Mouse (Mus musculus): ENCODE results near the gene E130114P18Rik.

DNA sequence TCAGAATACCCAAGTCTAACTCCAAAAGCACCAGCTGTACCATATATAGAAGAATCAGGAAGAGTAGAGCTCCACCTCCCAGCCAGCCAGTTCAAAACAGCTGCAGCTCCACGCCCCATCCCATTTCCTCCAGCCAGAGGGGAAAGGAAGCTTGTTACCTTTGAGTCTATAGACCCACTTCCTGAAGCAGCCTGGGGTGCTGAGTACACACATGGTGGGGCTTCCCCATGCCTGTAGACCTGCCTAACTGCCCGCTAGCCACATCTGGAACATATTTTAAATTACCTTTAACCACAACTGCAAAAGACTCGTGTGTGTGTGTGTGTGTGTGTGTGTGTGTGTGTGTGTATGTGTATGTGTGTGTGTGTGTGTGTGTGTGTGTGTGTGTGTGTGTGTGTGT, 120.3 kb downstream of the E130114P18Rik start:
- no peak for TF ChIP-seq CTCF (IDR thresholded peaks at IDR 0.05; ENCODE audit: borderline replicate concordance, extremely low read depth, insufficient read depth, insufficient read length)
- TF ChIP-seq POLR2A (IDR thresholded peaks at IDR 0.05; ENCODE audit: borderline replicate concordance, extremely low read depth, insufficient read depth, insufficient read length, poor library complexity, severe bottlenecking), result no peak
